Mouse (Mus musculus): ENCODE results near the gene Zfp667.
"Not testable (repeated sequence)": the region's sequence is repeated elsewhere in the genome, so short reads cannot be mapped to it uniquely, and the experiment has no call there.

The Zfp667 gene

DNA sequence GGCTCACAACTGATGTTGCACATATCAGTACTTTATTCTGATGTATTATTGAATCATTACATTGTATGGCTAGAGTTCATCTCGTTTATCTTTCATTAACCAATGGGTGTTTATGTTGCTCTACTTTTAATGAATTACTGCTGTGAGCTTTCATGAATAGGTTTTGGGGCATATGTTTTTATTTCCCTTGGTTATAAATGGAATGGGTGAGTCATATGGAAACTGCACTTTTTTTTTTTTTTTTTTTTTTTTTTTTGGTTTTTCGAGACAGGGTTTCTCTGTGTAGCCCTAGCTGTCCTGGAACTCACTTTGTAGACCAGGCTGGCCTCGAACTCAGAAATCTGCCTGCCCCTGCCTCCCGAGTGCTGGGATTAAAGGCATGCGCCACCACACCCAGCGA lies 4.7 kb downstream of the Zfp667 start:
- not testable (repeated sequence) for ATAC-seq (ENCODE audit: insufficient number of reproducible peaks, low FRiP score, low TSS enrichment)

DNA sequence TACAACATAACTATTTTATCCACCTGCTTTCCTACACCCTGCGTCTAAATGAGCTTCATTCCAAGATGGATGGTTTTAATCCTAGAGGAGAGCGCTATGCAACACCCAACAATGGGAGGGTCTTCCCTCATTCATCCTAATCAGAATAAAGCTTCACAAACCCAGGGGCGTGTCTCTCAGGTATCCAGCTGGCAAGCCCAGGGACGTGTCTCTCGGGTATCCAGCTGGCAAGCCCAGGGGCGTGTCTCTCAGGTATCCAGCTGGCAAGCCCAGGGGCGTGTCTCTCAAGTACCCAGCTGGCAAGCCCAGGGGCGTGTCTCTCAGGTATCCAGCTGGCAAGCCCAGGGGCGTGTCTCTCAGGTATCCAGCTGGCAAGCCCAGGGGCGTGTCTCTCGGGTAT lies 14.4 kb downstream of the Zfp667 start:
- ATAC-seq (ENCODE audit: insufficient number of reproducible peaks, low FRiP score, low TSS enrichment) = not testable (repeated sequence)

DNA sequence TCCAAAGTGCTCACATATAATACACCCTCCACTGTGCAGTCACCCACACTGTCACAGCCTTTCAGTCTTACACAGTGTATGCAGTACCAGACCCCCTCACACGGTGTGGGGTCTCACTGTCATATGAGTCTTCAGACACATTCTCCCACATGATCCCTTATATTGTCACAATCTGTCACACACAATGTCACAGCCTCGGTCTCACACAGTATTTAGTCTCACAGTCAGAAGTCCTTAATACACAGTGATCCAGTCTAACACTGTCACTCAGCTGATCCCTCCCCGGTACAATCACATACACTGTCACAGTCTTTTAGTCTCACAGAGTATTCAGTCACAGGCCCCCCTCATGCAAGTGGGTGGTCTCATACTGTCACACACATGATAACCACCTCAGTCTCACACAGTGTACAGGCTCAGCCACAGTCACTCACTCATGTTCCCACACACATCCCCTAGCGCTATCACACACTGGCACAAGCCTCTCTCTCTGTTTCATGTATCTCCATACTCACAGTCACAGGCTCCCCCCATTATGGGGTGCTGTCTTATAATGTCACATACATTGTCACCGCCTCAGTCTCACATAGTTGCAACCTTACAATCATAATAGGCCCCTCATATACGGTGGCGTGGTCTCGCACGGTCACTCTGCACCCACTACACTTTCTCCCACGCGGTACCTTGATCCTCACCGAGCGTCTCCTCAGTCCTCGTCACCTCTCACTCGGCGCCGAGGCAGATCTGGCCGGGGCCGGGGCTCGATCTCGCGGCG lies 44.3 kb downstream of the Zfp667 start:
- peak; percentile 47 for ATAC-seq (ENCODE audit: insufficient number of reproducible peaks, low FRiP score, low TSS enrichment)

DNA sequence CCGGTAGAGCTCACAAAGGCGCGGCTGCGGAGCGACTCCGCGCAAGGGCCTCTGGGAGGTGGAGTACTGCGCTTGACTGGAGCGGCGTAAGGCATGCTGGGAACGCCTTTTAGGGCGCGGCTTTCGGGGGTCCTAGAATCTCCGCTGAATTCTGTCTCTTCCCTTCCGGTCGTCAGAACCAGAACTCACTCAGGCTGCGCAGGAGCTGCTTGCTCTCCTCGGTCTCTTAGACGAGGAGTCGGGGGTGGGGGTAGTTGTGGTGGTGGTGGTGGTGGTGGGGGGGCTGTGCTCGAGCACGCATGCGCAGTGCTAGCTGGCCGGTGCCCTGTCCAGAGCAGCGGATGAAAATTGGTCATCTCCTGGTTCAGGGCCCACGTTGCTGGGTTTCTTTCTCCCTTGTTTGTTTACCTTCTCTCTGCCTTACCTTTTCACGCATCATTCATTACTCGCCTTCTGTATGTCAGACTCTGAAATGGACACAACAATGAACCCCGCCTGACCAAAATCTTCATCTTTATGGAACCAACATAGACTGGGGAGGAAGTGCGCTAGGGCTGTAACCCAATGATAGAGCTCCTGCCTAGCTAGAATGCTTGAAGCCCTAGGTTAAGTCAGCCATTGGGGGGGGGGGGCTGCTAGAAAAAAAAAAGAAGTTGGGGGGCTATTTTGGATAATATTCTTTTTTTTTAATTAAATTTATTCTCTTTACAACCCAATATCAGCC lies 45.0 kb downstream of the Zfp667 start, which contains the start of gene Zfp583:
Zfp583 (minus strand) TSS at position 53 of the 724 bp plus-strand sequence.
- peak; percentile 88 for ATAC-seq (ENCODE audit: insufficient number of reproducible peaks, low FRiP score, low TSS enrichment)

DNA sequence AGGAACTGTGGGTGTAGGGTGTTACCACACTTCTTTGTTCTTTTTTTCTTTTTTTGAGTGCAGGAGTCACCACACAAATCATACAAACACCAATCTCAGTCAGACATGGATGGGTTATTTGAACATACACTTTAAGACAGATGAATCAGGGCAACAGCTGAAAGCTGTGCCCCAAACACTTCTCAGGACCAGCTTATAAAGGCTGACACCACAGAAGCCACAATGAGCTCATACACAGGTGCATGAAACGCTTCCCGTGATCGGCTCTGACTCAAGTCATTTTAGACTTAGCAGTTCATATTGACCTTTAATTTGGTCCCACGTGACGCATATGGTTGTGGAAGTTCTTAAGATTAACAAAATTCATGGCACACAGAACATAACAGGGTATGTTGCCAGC lies 53.5 kb downstream of the Zfp667 start:
- no peak for ATAC-seq (ENCODE audit: insufficient number of reproducible peaks, low FRiP score, low TSS enrichment)

DNA sequence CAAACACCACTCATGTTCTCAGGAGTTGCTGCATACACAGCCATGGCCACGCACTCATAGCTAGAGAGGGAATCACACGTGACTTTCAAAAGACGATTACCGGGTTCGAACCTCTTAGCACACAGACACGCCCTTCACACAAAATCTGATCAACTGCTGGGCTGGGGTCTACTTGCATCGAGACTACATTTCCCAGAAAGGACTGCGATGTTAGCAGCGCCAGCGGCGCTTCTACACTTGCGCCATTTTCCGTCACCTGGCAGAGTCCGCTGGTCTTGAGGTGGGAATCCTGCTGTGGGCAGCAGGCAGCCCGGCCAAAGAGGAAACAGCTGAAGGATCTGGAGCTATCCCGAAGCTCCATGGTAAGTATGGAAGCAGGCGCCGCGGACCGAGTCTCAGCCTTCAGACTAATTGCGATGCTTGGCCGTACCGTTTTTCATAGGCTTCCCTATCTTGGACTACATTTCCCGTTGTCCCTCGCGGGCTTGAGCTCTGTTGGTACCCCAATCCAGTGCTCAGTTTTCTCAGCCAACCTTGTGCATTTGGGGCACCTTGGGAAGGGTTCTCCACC lies 57.2 kb downstream of the Zfp667 start, which contains the start of gene Gm3854:
Gm3854 (plus strand) TSS at position 259 of the 571 bp plus-strand sequence.
- ATAC-seq (ENCODE audit: insufficient number of reproducible peaks, low FRiP score, low TSS enrichment) = peak; percentile 98

DNA sequence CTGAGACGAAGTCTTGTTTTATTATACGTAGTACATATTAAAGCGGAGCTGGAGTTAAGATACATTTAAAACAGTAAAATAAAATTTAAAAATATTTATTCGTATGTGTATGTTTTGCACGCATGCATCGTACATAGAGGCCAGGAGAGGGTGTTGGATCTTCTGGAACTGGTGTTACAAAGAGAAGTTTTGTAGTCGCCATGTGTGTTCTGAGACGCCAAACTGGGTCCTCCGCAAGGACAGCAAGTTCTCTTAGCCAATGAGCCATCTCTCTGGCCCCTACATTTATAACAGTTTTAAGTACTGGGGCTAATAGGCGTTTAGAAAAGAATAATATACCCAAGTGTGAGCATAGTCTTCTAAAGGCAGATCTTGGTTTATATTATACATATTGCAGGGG lies 57.7 kb downstream of the Zfp667 start:
- ATAC-seq (ENCODE audit: insufficient number of reproducible peaks, low FRiP score, low TSS enrichment) = no peak
